Mouse (Mus musculus) frontal cortex, postnatal 25 days (tissue): ENCODE results near the gene Sox12.
"Not testable (repeated sequence)": the region's sequence is repeated elsewhere in the genome, so short reads cannot be mapped to it uniquely, and the experiment has no call there.

Experiments used
- DNase-seq, 2 experiments: peaks; one replicate each; pipeline ENCODE4 v3.0.0; 2022; ENCODE audit warnings: low spot score in 2 of 2

Sox12 gene

DNA sequence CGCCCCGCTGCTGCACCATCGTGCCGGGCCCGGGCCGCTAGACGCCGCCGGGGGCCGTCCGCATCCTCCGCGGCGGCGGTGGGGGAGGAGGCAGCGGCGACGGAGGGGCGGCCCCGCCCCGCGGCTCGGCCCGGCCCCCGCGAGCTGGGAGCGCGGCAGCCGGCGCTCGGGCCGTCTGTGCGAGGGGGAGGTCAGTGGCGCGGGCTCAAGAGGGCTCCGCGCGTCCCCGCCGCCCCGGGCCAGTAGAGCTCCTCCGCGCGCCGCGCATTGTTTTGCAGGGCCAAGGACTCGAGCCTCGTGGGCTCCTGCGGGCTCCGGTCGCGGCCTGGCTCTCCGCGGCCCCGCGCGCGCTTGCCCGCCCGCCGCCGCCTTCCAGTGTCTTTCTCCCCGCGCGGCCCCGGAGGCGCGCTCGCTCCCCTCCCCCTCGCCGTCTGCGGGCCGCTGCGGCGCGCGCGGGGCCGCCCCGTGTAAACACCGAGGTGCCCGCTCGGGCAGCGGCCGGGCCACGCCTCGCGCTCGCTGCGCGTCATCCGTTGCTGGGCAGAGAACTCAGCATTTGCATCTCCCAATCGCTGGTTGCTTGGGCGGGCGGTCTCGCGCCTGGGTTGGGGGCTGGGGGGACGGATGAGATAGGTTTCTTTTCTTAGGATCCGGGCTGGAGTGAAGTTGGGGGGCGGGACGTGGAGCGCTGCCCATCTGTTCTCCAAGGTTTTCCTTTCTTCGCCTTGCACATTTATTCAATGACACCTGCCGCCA is at the start of gene Sox12:
TSS of gene Sox12 (minus strand) at position 384 of the 756 bp plus-strand sequence.
- DNase-seq = peak; percentile 94 to 97

DNA sequence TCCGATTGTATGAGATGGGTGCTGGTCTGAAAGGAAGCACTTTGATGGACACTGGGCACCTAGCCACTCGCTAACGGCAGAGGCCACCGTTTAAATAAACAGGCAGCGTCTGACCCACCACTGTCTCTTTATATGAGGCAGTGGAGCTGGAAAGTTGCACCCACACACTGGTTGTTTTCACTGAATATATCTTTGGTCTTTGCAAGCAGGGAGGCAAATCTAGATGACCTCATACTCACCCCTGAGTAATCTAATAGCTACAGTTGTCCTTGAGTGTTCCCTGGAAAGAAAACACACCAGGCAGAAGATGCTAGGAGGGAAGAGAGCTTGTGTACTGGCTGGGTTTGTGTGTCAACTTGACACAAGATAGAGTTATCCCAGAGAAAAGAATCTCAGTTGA is 49.6 kb upstream of the Sox12 start:
- DNase-seq = no peak

DNA sequence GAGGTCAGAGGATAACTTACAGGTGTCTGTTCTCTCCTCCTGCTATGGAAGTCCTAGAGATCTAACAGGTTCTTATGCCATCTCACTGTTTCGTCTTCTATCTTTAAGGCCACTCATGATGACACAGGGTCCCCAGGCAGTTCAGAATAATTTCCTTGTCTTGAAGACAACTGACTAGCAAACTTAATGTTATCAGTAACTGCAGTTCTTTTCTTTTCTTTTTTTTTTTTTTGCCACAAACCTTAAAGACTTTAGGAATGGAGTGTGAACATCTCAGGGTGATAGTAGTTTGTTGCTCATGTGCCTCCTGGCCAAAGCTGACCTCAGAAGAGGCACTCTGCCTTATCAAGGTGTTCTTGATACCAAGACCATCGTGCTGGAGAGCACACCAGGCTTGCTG is 48.8 kb upstream of the Sox12 start:
- no peak for DNase-seq

DNA sequence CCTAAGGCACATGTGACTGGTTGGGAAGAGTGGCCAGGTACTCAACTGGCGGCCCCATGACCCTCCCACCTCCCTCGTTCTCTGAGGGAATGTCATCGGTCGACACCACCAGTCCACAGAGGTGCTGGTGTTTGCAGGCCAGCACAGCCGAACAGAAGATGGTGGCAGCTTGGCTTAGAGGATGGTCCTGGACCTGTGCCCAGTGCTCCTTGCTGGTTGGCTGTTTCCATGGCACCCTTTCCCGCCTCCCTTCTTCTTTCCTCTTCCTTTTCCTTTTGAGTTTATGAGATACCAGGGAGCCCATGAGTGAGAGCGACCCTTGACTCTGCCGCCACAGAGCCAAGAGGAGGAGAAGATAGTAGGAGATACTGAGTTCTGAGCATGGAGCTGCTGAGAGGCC is 45.4 kb upstream of the Sox12 start:
- no peak for DNase-seq

DNA sequence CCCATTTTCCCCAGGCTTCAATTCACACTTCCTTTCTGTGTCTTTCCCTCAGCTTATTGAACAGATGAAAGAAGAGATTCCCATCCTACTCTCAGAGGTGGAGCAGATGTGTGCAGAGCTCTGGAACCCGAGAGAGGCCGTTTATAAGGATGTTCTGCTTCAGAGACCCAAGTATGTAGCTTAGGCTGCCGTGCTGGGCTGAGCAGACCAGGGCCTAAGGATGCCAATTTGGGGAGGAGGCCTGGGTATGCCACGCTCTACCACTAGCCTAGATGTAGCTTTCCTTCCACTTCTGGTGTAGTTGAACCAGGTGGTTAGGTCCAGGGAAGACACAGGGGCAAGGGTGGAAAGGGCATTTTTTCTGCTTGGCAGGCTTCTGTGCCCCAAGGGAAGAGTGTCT is 44.5 kb upstream of the Sox12 start:
- DNase-seq = no peak

DNA sequence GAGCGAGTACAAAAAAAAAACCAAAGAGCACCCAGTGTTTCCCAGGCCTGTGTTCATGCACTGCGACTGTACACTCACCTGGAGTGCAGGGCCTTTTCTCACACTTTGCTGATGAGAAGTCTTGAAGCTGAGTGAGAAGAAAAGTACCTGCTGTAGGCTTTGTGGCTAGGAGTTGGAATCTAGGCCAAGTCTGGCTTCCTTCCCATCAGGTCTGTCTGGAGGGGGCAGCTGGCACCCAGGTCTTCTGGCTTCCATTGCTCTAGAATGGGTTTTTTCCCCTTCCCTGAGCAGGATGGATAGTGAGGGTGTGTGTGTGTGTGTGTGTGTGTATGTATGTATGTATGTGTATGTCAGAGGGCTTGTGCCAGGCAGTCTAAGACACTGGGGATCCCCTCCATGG is 42.0 kb upstream of the Sox12 start:
- DNase-seq = no peak

DNA sequence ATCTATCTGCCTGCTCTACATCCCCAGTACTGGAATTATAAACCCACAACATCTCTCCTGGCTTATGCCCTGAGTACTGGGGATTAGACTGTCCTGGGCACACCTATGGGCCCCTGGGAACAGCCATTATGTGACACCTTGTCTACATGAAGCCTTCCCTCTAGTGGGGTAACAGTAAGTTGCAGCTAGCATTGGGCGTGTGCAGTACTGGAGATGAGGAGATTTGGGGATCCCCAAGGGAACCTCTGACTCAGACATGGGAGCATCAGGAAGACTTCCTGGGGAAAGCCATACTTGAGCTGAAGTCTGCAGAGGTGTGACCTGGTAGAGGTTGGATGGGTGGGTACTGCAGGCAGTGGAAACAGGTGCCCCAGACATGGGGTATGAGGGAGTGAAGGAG is 41.1 kb upstream of the Sox12 start:
- no peak for DNase-seq

DNA sequence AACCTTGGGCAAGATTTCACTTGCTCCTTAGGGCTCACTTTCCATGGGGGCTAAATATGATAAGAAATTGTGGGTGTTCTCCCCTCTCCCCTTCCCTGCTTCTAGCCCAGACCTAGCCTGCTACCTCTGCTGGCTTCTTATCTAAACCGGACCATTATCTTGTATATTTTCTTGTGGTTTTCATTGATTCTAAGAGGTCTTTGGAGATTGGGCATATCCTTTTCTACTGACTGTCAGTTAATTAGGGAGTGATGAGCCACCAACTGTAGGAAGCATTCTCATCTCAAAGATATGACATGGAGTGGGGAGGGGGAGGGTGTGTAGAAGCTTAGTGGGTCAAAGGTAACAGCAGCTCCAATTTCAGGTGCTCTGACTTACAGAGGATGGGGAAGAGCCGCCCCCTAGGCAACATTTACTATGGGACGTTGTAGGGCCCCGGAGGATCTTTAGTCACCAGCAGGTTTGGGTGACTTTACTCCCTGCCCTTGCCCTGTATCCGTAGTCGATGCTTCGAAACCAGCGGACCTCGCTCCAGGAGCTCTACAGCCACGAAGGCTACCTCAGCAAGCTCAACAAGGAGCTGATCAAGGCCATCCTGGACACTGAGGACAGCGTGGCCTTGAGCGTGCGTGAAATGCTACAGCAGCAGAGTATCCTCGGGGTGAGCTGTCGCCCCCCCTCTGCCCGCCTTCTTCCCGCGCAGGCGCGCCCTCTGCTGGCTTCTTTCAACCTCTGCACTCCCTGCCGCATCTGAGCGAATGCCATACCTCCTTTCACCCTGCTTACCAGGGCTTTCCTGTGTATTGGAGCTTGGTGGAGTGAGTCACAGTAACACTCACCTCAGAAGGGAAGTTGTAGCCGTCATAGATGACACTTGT is 39.4 kb upstream of the Sox12 start:
- DNase-seq = peak; percentile 70 to 83

DNA sequence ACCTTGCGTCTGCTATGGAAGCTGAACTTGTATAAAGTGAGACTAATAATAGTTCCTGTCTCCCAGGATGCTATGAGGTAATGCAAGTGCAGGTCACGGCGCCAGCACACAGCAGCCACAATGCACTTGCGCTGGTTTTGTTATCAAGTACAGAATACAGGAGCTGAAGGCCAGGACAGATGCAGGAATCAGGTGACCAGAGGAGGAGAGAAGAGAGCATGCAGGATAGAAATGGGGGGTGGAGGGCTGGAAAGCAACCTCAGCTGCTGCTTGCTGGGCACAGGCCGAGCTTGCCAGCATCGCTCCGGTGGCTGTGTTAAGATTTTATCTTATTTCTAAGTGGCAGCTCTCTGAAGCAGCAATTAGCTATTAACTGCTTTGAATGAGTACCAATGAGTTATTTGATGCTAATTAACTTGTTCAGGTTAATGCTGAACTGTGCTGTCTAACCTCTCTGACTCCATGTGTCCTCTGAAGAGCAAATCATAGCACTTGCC is 38.6 kb upstream of the Sox12 start:
- no peak for DNase-seq

DNA sequence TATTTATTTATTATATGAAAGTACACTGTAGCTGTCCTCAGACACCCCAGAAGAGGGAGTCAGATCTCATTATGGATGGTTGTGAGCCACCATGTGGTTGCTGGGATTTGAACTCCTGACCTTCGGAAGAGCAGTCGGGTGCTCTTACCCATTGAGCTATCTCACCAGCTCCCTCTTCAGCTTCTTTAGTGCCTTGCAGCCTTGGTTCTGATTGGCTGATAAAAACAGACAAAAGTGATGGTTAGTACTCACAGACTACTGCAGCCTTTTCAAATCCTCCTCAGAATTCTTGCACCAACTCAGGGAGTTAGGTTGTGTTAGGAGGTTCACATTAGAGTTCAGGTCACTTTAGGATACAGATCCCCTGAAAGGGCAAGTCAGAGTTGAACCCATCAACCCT is 30.6 kb upstream of the Sox12 start:
- DNase-seq = not testable (repeated sequence)

DNA sequence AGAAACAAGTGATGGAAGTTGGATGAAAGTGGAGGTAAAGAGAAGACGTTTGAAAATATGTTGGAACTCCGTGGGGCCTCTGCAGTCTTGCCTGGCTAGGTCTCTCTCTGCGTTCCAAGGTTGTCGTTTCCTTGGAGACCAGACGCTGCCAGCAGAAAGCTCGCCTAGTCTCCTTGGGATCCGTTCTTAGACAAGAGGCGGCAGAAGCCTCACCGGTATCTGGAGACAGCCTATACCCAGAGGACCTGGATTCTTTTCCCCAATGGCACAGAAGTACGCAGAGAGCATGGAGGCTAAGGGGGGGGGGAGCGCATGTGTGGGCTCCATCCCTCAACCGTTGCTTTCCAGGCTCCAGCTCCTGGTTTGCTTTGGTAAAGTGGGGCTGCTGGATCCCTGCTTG is 29.6 kb upstream of the Sox12 start:
- no peak for DNase-seq

DNA sequence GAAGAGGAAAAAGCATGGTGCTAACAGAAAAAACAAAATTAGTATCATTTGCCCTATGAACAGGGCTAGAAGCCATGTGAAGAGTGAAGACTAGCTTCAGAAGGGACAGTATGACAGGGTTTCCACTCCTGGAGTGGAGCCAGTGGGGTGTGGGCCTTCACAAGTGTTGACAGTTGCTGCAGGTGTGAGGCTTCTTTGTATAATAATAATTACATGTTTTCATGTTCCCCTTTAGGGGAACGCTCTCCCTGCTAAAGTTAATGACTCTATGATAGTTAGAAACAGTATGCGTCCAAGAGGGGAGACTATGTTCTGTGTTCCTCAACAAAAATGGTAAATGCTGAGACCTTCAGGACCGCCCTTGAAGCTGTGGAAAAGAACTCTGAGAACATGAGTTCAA is 17.9 kb upstream of the Sox12 start:
- DNase-seq = no peak

DNA sequence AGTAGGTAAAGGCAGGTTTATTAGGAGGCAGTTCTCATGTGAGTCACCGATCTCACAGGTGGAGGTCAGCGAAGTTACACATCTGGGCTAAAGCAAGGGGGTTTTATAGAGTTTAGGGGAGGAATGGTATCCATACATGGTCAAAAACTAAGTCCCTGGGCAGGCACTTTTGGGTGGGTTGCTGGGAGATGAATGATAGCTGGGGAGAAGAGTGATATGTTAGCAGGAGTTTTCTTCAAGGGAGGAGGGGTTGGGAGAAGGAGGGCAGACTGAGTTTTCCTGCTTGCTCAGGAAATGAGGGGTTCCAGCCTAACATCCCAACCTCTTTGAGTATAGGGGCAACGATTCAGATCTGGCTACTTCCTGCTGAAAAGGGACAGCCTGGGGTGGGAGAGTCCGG is 17.4 kb upstream of the Sox12 start, which contains the start of gene 6820408C15Rik:
TSS of gene 6820408C15Rik (plus strand) at position 301 of the 400 bp plus-strand sequence.
- DNase-seq = no peak

DNA sequence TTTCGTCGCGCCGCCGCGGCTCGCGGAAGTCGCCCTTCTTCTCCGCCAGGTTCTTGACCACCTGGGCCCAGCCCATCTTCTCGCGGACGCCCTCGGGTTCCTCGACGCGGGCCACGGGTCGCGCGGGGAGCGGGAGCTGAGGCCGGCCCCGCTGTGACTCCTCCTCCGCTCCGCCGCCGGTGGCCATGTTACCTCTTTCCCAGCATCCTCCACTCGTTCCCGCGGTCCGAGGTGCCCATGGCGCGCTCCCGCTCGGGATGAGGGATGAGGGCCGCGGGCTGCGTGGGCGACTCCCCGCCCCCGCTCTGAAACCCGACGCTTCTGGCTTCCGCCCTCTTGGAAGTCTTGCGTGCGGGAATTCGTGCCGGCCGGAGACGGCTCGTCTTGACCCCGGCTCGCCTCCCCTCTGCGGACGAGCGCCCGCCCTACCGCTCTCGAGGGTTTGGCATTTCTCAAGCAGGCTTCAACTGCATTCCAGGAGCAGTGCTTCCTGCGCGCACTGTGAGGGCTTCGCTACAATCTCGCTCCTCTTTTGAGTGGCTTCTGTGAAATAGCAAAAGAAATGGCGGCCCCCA is 16.8 kb upstream of the Sox12 start, which contains the start of gene Zcchc3:
TSS of gene Zcchc3 (minus strand) at position 437 of the 575 bp plus-strand sequence.
- peak; percentile 80 to 82 for DNase-seq

DNA sequence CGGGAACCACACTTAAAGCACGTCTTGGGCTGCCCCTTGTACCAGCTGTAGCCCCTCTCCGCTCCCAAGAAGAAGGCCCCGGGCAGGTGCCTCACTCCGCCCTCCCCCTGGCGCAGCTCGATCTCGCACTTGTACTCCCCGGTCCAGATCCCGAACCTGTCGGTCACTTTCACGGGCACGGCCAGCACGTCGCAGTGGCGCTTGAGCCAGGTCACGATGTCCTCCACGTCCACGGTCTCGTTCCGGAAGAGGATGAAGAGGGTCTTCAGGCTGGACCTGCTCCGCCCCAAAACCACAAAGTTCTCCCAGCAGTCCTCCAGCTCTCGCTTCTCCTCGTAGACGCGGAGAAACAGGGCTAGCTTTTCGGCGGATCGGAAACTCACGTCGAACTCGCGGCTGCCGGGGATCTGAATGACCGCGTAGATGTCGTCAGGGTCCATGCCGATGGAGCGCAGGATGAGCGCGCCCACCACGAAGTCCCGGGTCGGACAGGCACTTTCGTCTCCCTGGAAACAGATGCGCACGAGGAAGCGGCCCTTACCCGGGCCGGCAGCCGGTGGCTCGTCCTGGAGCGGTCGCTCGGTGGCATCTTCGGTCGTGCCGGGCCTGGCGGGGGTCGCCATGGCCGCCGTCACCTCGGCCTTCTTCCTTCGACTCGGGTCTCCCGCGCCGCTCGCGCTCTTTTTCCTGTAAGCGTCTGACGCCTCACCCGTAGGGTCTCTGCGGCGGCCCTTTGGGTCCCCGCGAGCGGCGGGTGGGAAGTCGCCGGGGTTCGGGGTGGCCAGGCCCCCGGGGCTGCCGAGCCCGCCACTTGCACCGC is 16.1 kb upstream of the Sox12 start:
- DNase-seq = no peak

DNA sequence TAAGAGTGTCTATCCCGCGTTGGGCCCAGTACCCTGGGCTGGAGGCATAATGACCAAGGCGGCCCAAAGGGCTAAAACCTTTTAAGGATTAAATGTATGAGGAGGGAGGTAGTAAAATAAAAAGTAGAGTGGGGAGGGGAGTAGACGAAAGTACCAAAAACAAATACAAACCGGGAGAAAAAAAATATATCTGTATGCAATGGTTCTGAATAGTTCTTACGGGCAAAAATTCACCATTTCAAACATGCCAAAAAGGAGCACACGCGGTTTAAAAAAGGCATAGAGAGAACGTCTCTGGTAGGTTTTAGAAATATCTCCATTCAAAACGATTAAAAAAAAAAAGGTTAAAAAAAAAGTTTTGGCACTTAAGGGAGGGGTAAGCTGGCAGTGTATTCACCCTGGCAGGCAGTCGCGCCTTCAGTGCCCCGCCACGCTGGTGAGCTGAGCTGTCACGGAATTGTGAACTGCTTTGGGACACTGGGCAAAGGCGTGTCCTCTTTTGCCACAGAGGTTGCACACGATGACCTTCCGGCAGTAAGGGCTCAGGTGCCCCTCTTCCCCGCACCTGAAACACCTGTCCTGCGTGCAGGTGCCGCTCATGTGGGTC is 15.4 kb upstream of the Sox12 start:
- DNase-seq = no peak

DNA sequence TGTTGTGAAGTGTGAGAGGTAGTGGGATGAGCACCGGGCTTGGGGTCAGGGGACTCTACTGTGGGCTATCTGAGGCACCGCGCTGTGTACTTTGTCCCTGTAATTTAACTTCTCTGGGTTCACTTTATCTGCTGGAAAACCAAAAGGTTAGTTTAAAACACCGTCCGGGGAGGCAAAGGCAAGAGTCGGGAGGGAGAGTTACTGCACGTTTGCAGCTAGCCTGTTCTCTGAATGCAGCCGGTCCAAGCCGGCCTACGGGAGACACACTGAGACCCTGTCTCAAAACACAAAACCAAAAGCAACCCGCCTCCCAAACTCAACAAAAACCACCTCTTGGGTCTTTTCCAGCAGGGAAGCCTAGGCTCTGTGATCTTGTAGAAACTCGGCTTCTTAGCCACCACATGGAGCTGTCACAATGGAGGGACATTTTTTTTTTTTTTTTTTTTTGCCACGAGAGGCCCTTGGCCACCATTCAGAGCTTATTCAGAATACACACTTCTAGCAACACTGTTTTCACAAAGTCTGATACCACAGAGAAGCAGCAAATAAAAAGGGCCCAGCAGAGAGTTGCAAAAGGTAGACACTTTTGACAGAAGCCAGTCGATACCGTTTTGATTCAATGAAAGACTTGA is 14.8 kb upstream of the Sox12 start:
- DNase-seq = no peak

DNA sequence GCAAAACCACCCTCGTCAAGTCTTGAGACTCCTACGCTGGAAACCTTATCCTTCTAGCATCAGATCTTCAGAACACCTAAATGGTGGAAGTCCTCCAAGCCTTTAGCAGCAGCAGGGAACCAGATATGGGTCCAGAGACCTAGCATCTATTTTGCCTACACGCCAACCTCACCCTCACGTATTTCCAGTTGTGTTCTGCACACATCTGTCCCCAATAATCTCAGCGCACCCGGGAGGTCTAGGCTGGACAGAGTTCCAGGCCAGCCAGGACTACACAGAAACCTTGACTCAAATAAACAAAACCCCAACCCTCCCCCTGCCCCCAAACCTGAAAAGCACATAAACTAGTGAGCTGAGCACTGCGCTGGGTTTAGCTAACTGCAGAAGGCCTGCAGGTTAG is 13.6 kb upstream of the Sox12 start:
- no peak for DNase-seq

DNA sequence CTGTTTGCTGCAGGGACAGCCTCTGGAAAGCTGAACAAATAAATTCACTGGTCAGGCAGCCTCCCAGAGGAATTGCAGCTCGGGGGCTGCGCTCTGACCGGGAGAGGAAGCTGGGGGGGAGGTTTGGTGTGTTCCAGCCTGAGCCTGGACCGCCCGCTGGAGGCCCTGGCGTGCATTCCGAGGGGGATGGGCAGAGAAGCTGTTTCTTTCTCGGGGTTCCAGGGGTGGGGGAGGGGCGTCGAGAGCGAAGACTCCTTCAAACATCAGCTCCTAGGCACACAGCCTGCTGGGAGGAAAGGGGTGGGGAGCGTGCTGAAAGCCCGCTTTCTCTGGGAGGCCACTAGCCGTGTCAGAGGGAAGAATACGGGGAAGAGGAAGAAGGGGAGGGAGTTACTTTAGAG is 13.1 kb upstream of the Sox12 start:
- peak in 1 of 2 experiments; percentile 52 for DNase-seq

DNA sequence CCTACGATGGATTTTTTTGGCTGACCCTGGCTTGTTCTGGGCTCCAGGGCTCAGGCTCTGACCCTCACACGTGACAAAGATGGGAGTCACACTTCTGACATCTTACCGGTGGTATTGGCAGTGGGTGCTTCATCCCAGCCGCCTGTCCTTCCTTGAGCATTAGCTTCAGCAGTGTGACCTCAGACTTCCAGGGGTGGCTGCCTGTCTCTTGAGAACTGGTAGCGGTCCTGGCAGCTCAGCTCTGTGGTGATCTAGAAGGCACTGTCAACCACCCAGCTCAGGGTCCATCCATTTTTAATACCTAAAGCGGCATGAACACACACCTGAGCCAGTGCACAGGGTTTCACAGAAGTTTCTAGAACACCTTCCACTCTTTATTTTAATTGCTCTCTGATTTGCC is 11.9 kb upstream of the Sox12 start:
- no peak for DNase-seq

DNA sequence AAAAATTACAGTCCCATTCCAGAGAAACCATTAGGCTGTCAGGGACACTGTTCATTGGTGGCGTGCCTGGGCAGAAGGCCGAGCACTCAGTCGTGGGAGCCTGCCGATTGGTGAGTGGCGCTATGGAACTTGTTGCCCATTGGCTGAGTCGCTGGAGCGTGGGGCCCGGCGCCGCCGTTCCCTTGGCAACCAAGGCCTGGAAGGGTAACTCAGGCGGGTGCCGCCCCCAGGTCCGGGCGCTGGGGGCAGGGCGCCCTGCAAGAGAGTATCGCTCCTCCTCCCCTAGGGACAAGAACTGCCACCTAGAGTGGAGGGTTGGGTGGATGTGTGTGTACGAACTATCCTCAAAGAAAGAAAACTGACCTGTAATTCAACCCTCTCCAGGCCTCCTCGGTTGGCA is 8.3 kb upstream of the Sox12 start:
- peak; percentile 89 to 95 for DNase-seq
